Mouse (Mus musculus) embryonic facial prominence, embryonic 15.5 days (tissue): ENCODE data around the gene Klf13. TPM values are rescaled to one million over a fixed set of nuclear protein-coding genes. Genes with fewer than 3 reads are reported as not detected.

Source experiments
- ATAC-seq: fragments of 200-750 bp; cut with Nextera tagmentation; 2 replicates; pipeline ENCODE4 v1.8.0; 2017; ENCODE audit warnings: low read depth, moderate TSS enrichment; ENCODE audit not compliant: insufficient number of reproducible peaks, low FRiP score, low TSS enrichment
- H3K27ac ChIP-seq: fragments of 300-500 bp; sonication (generic); replicated peaks from 2 replicates; pipeline ENCODE4 v1.5.1; 2015; ENCODE audit warnings: mild to moderate bottlenecking, inconsistent platforms
- H3K27me3 ChIP-seq: fragments of 300-500 bp; sonication (generic); 2 replicates; pipeline ENCODE4 v1.6.1; 2015; ENCODE audit warnings: inconsistent platforms
- H3K36me3 ChIP-seq: fragments of 300-500 bp; sonication (generic); 2 replicates; pipeline ENCODE4 v1.6.1; 2015; ENCODE audit warnings: mild to moderate bottlenecking, inconsistent platforms
- H3K4me1 ChIP-seq: fragments of 300-500 bp; sonication (generic); 2 replicates; pipeline ENCODE4 v1.6.1; 2015; ENCODE audit warnings: inconsistent platforms
- H3K4me2 ChIP-seq: fragments of 300-500 bp; sonication (generic); replicated peaks from 2 replicates; pipeline ENCODE4 v1.6.1; 2015; ENCODE audit warnings: mild to moderate bottlenecking, inconsistent platforms
- H3K4me3 ChIP-seq: fragments of 300-500 bp; sonication (generic); replicated peaks from 2 replicates; pipeline ENCODE4 v1.5.1; 2015; ENCODE audit warnings: mild to moderate bottlenecking, inconsistent platforms
- H3K9ac ChIP-seq: fragments of 300-500 bp; sonication (generic); 2 replicates; pipeline ENCODE4 v1.6.1; 2015; ENCODE audit warnings: inconsistent platforms
- H3K9me3 ChIP-seq: fragments of 300-500 bp; sonication (generic); replicated peaks from 2 replicates; pipeline ENCODE4 v1.6.1; 2016; ENCODE audit warnings: inconsistent platforms
- WGBS: fragments of 180-500 bp; shearing (Covaris S2); methylation state at CpG from one replicate; pipeline ENCODE4 v1.1.7; 2015; 5-methylcytosine and 5-hydroxymethylcytosine counted together
- polyA plus RNA-seq: library from polyadenylated mRNA; unstranded; fragments of >200 nt; fragmentation: Nextera tagmentation; extraction: Ambion mirVana; gene quantifications from 2 replicates; pipeline ENCODE4 v1.2.1, GENCODE M21; 2015

Gene Klf13
- polyA plus RNA-seq, 1 experiment from 2014 or later = 39.9 TPM

DNA sequence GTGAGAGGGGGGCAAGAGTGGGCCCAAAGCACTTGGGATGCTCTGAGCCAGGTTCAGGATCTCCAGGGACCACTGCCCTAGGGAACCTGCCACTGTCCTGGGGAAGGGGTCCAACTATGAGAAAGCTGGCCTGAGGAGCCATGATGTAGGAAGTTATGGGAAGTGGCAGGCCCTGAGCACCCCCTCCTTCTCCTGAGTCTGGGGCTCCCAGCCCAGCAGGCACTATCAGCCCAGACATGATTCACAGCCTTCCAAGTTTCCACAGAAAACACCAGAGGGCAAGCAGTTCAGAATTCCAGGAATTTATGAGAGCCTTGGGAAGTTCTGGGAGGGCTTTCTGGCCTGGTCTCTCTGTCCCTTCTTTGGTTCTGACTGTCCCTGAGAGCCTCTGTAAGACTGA, 63.0 kb downstream of the Klf13 start:
- Histone ChIP-seq H3K36me3 (no peaks in the 10 kb centered on the region), H3K9me3 (no peaks in the 10 kb centered on the region), H3K4me2 (no peak overlapping the region), H3K4me1 (0 out of 2 replicates have a peak, but pooled peaks cover 4% of the 10 kb centered on the region), H3K27me3 (no peaks in the 10 kb centered on the region), H3K9ac (no peak overlapping the region), H3K27ac (no peak overlapping the region), H3K4me3 (no peak overlapping the region)
- ATAC-seq = no peak

DNA sequence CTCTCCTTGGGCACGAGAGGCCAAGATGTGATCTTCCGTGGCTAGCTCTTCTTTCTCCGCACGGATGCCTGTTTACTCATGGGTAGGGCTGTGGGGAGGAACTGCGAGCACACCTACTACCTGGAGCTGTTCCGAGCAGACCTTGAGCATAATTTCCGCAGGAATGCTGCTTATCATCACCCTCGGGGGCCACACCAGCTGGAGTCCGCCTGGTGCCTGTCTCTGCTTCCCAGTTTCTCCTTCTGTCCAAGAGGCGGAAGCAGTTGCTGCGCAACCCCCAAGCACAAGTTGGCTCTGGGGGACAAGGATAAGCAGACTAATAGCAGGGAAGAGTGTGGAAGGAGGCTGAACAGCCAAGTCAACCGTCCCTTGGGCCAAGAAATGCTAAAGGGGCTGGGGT, 64.8 kb downstream of the Klf13 start:
- ATAC-seq = no peak
- WGBS = 48% methylated on average over 12 of the region's 12 CpGs

DNA sequence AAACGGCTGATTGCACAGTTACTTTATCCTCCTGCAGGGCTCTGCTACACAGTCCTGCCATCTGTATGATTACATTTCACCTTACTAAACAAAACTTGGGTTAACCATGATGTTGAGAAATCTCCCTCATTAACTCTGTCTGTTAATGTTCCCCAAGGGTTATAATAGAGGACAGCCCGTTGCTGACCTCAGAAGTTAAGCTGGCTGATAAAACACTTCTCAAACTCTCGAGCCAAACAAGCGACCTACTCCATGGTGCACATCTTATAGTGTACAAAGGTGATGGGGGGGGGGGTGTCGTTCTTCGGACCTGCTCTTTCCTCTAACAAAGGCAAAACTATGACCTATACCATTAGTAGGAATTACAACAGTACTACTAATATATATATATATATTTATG, 67.0 kb downstream of the Klf13 start:
- Histone ChIP-seq H3K27ac (no peak overlapping the region), H3K4me3 (no peak overlapping the region), H3K9me3 (no peaks in the 10 kb centered on the region), H3K27me3 (no peaks in the 10 kb centered on the region), H3K36me3 (no peaks in the 10 kb centered on the region), H3K4me2 (no peak overlapping the region), H3K4me1 (0 out of 2 replicates have a peak, but pooled peaks cover 4% of the 10 kb centered on the region), H3K9ac (no peak overlapping the region)
- no peak for ATAC-seq
- WGBS = 83% methylated on average over 6 of the region's 6 CpGs

More for the DNA sequence above, 64.8 kb downstream of the Klf13 start:
- no peak overlapping the region for H3K27ac ChIP-seq
- no peak overlapping the region for H3K9ac ChIP-seq
- H3K36me3 ChIP-seq = no peaks in the 10 kb centered on the region
- no peaks in the 10 kb centered on the region for H3K27me3 ChIP-seq
- H3K4me3 ChIP-seq = no peak overlapping the region
- H3K4me1 ChIP-seq = 0 out of 2 replicates have a peak, but pooled peaks cover 4% of the 10 kb centered on the region
- no peak overlapping the region for H3K4me2 ChIP-seq
- H3K9me3 ChIP-seq = no peaks in the 10 kb centered on the region

DNA sequence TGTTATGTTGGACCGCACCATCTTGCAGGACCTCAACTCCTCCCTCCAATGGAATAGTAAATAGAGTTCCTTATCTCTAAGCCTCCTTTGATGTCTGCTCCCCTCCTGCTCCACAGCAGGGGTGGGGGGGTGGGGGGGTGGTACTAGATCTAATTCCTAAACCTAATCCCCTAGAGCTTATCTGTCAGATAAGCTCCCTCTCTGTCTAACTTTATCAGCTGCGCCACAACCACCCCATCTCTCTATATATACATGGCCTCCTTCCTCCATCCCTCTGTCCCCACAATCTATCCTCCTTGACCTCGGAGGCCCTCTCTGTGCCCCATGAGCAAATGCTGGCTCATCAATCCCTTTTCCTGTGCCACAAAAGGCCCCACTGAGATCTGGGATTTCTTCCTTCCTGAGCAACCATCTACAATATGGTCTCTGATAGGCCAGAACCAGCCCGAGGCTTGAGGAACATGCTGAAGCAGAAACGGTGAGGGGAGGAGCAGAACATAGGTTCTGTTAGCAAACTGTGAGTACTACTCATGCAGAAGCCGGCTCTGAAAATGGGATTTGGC, 70.3 kb downstream of the Klf13 start:
- no peak for ATAC-seq
- no peak overlapping the region for H3K27ac ChIP-seq
- no peaks in the 10 kb centered on the region for H3K4me1 ChIP-seq
- no peak overlapping the region for H3K4me3 ChIP-seq
- no peaks in the 10 kb centered on the region for H3K27me3 ChIP-seq
- H3K9me3 ChIP-seq = no peaks in the 10 kb centered on the region
- no peaks in the 10 kb centered on the region for H3K36me3 ChIP-seq
- no peak overlapping the region for H3K4me2 ChIP-seq
- 71% methylated on average over 6 of the region's 6 CpGs for WGBS
- H3K9ac ChIP-seq = no peak overlapping the region

- no peaks in the 10 kb centered on the region for H3K9me3 ChIP-seq
- no peak for ATAC-seq
- 94% methylated on average over 4 of the region's 4 CpGs for WGBS
- no peaks in the 10 kb centered on the region for H3K4me1 ChIP-seq
- no peak overlapping the region for H3K4me3 ChIP-seq
- H3K27me3 ChIP-seq = no peaks in the 10 kb centered on the region
- H3K4me2 ChIP-seq = no peak overlapping the region
- H3K27ac ChIP-seq = no peak overlapping the region
- H3K36me3 ChIP-seq = no peaks in the 10 kb centered on the region
- no peak overlapping the region for H3K9ac ChIP-seq
These were observed 72.8 kb downstream of the Klf13 start for GRCm38 (mm10) chr7:63865911-63866310.

DNA sequence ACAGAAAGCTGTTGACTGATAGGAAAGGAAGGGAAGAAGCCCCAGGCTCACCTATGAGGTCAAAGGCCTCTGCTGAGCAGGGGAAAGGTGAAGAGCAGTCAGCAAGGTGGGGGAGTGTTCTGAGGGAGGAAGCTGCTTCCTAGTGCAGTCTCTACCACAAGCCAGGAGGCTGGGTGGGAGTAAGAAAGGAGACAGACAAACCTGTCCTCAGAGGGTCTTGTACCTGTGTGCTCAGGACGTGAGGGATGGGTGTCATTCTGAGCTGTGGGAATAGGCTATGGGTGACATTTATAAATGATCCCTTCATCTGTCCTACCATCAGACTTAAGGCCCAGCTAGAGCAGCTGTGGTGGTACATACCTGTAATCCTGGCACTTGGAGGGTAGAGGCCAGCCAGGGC, 75.7 kb downstream of the Klf13 start:
- no peaks in the 10 kb centered on the region for H3K27me3 ChIP-seq

GRCm38 (mm10) chr7:63861123-63861522, 77.6 kb downstream of the Klf13 start:
- H3K9me3 ChIP-seq = no peaks in the 10 kb centered on the region
- H3K4me1 ChIP-seq = peaks cover 17% of the 10 kb centered on the region
- H3K36me3 ChIP-seq = no peaks in the 10 kb centered on the region
- no peak overlapping the region for H3K9ac ChIP-seq
- H3K27ac ChIP-seq = no peak overlapping the region
- no peak overlapping the region for H3K4me2 ChIP-seq
- no peaks in the 10 kb centered on the region for H3K27me3 ChIP-seq
- no peak overlapping the region for H3K4me3 ChIP-seq
- 87% methylated on average over 6 of the region's 6 CpGs for WGBS
- ATAC-seq = no peak

More for the DNA sequence above, 75.7 kb downstream of the Klf13 start:
- Histone ChIP-seq H3K4me1 (peaks cover 8% of the 10 kb centered on the region), H3K36me3 (no peaks in the 10 kb centered on the region), H3K9ac (no peak overlapping the region), H3K9me3 (no peaks in the 10 kb centered on the region), H3K4me2 (no peak overlapping the region), H3K27ac (no peak overlapping the region), H3K4me3 (no peak overlapping the region)
- no peak for ATAC-seq
- WGBS = 59% methylated on average over 1 of the region's 1 CpGs

- no peaks in the 10 kb centered on the region for H3K36me3 ChIP-seq
- H3K4me2 ChIP-seq = peak overlapping the region; percentile 59
- WGBS = 5% methylated on average over 22 of the region's 22 CpGs
- H3K27me3 ChIP-seq = no peaks in the 10 kb centered on the region
- peak; percentile 61 for ATAC-seq
- no peak overlapping the region for H3K9ac ChIP-seq
- H3K27ac ChIP-seq = no peak overlapping the region
- H3K4me1 ChIP-seq = peaks cover 17% of the 10 kb centered on the region
- H3K4me3 ChIP-seq = peak overlapping the region; percentile 39
- no peaks in the 10 kb centered on the region for H3K9me3 ChIP-seq
These were observed 80.1 kb downstream of the Klf13 start for GRCm38 (mm10) chr7:63858571-63859152.

DNA sequence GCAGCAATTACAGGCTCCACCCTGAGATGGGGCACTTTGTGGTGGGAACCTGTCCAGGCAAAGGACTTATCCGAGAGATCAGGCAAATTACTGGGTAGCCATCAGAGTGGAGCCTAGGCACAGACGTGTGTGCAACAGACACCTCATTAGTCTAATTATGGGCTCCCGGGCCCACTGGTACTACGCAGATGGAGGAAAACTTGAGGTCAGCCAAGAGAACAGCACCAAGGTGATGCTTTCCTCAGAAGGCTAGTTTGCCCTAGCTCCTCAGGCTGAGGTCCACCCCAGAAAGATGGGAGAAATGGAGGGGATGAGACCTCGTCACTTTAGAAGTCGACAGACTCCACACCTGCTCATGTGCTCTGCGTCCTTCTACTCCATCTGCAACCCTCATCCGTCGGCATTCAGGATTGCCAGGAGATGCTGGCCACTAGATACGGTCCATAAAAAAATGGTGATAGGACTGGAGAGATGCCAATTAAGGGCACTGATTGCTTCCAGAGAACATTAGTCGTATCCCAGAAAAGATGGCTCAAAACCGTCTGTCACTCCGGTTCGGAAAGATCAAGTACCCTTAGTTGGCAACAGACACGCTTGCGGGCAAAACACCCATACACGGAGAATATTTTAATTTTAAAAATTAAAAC, 80.8 kb downstream of the Klf13 start:
- H3K9me3 ChIP-seq = no peaks in the 10 kb centered on the region
- peaks cover 17% of the 10 kb centered on the region for H3K4me1 ChIP-seq
- no peaks in the 10 kb centered on the region for H3K36me3 ChIP-seq
- WGBS = 72% methylated on average over 17 of the region's 17 CpGs
- ATAC-seq = no peak
- no peak overlapping the region for H3K9ac ChIP-seq
- no peak overlapping the region for H3K4me3 ChIP-seq
- H3K27me3 ChIP-seq = no peaks in the 10 kb centered on the region
- H3K27ac ChIP-seq = no peak overlapping the region
- no peak overlapping the region for H3K4me2 ChIP-seq

- no peaks in the 10 kb centered on the region for H3K9me3 ChIP-seq
- no peak overlapping the region for H3K27ac ChIP-seq
- peaks cover 17% of the 10 kb centered on the region for H3K4me1 ChIP-seq
- H3K27me3 ChIP-seq = no peaks in the 10 kb centered on the region
- H3K36me3 ChIP-seq = no peaks in the 10 kb centered on the region
- WGBS = 62% methylated on average over 4 of the region's 4 CpGs
- no peak for ATAC-seq
- H3K9ac ChIP-seq = no peak overlapping the region
- H3K4me2 ChIP-seq = no peak overlapping the region
- H3K4me3 ChIP-seq = no peak overlapping the region
These were observed 83.4 kb downstream of the Klf13 start for GRCm38 (mm10) chr7:63855283-63855682.

- Histone ChIP-seq H3K27ac (no peak overlapping the region), H3K9me3 (no peaks in the 10 kb centered on the region), H3K36me3 (no peaks in the 10 kb centered on the region), H3K4me2 (no peak overlapping the region), H3K9ac (no peak overlapping the region), H3K27me3 (no peaks in the 10 kb centered on the region), H3K4me1 (0 out of 2 replicates have a peak, but pooled peaks cover 2% of the 10 kb centered on the region), H3K4me3 (no peak overlapping the region)
- 45% methylated on average over 7 of the region's 7 CpGs for WGBS
- no peak for ATAC-seq
These were observed 86.7 kb downstream of the Klf13 start for GRCm38 (mm10) chr7:63851841-63852533.
